Mouse (Mus musculus) c-Kit-negative CD71-positive TER-119-positive erythroid progenitor cells, embryonic 14.5 days (primary cell): ENCODE results near the gene Atp13a4.

Experiments used
- DNase-seq: peaks from one replicate; pipeline ENCODE4 v3.0.0-alpha.2; 2013; ENCODE audit warnings: low read depth, low spot score

Atp13a4 gene

GRCm38 (mm10) chr16:29480396-29480795 lies 64.3 kb downstream of the Atp13a4 start:
- no peak for DNase-seq

GRCm38 (mm10) chr16:29463798-29464197 lies 80.9 kb downstream of the Atp13a4 start:
- DNase-seq: no peak

GRCm38 (mm10) chr16:29459331-29459730 lies 85.3 kb downstream of the Atp13a4 start:
- DNase-seq: no peak

- no peak for DNase-seq
Observed at GRCm38 (mm10) chr16:29456851-29457250, 87.8 kb downstream of the Atp13a4 start.

GRCm38 (mm10) chr16:29453282-29453681 lies 91.4 kb downstream of the Atp13a4 start:
- DNase-seq: no peak

- DNase-seq: no peak
Observed at GRCm38 (mm10) chr16:29451706-29452105, 93.0 kb downstream of the Atp13a4 start.

- no peak for DNase-seq
Observed at GRCm38 (mm10) chr16:29442126-29442525, 102.5 kb downstream of the Atp13a4 start.

GRCm38 (mm10) chr16:29441405-29441985 lies 103.2 kb downstream of the Atp13a4 start:
- no peak for DNase-seq

GRCm38 (mm10) chr16:29438045-29438444 lies 106.6 kb downstream of the Atp13a4 start:
- no peak for DNase-seq

- no peak for DNase-seq
Observed at GRCm38 (mm10) chr16:29435746-29436145, 108.9 kb downstream of the Atp13a4 start.

- no peak for DNase-seq
Observed at GRCm38 (mm10) chr16:29434712-29435111, 110.0 kb downstream of the Atp13a4 start.

GRCm38 (mm10) chr16:29414822-29415221 lies 129.8 kb downstream of the Atp13a4 start:
- DNase-seq: no peak

GRCm38 (mm10) chr16:29407319-29407718 lies 137.3 kb downstream of the Atp13a4 start:
- no peak for DNase-seq

GRCm38 (mm10) chr16:29399079-29399478 lies 145.6 kb downstream of the Atp13a4 start:
- no peak for DNase-seq

GRCm38 (mm10) chr16:29384781-29385180 lies 159.9 kb downstream of the Atp13a4 start:
- no peak for DNase-seq

- DNase-seq: no peak
Observed at GRCm38 (mm10) chr16:29378458-29378857, 166.2 kb downstream of the Atp13a4 start, which contains the start of gene Atp13a5. Atp13a5 (minus strand) TSS chr16:29378732.

- DNase-seq: no peak
Observed at GRCm38 (mm10) chr16:29374636-29375035, 170.0 kb downstream of the Atp13a4 start.
